Mouse (Mus musculus) spleen, adult 12 weeks (tissue): ENCODE results near the gene Agpat4.

ENCODE experiments used
- DNase-seq: peaks from one replicate; pipeline ENCODE4 v3.0.0; 2022; ENCODE audit warnings: low spot score

Agpat4 gene

GRCm38 (mm10) chr17:12160984-12161764 lies 42.7 kb downstream of the Agpat4 start:
- no peak for DNase-seq

- no peak for DNase-seq
Observed at GRCm38 (mm10) chr17:12161877-12162276, 43.4 kb downstream of the Agpat4 start.

- no peak for DNase-seq
Observed at GRCm38 (mm10) chr17:12162824-12163223, 44.3 kb downstream of the Agpat4 start.

DNA sequence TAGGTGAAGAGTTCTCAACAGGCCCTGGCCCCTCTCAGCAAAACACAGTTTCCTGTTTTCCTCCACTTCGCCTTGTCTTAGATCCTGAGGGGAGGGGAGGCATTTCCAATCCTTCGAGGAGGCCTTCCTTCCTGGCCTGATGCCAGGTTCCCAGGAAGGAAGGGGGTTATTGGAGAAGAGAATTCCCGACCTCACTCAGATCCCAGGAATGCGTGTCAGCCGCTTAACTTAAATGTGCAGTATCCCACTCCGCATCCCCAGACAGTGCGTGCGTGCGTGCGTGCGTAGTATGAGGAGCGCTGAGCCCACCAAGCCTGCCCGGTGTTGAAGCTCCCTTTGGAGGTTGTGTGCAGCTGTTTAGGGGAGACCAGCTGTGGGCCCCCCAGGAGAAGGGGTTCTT lies 44.9 kb downstream of the Agpat4 start:
- DNase-seq: no peak

DNA sequence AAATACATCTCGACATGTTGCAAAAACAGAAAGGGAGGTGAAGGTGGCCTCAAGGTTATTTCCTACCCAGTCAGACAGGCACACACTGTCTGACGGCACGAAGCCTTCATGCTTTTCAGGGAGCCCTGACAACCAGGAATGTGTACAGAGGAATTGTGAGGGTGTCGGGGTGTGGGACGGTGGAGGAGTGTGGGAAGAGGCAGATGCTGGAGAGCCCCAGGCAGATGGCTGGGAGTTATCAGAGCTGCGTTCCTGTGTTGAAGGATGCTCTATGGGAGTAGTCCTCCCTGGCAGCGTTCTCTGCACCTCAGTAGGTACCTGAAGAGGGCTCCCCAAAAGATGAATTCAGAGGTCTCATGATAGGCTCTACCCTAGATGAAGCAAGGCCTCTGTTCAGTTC lies 45.4 kb downstream of the Agpat4 start:
- DNase-seq: no peak

- DNase-seq: no peak
Observed at GRCm38 (mm10) chr17:12164507-12164906, 46.0 kb downstream of the Agpat4 start.

DNA sequence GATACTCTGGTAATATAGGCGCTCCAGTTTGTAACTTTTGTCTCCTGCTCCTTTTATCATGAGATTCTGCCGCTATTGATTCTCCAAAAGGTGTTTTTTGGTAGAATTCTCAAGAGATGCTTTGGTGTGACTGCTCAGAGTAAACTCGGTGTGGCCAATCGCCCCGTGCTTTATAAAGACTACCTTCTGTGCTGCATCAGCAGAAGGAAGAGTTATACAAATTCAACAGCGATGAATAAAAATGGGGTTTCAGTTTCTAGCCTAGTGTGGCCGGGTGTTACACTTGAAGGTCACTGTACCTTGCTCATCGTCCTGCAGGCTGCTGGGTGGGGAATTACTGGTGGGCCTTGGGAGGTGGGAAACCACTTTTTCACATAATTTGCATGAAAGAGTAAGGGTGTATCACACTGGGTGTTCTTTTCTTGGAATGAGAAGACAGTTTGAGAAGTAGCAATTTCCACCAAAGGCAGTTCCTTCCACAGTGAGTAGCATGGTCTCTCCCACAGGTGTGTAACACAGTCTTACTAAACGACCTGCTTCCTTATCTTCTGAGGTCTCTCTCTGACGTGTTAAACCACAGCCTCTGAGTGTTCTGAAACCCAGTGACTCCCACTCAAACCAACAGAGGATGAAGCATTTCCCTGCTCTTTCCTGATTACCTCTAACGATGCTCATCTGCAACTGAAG lies 46.6 kb downstream of the Agpat4 start:
- no peak for DNase-seq

DNA sequence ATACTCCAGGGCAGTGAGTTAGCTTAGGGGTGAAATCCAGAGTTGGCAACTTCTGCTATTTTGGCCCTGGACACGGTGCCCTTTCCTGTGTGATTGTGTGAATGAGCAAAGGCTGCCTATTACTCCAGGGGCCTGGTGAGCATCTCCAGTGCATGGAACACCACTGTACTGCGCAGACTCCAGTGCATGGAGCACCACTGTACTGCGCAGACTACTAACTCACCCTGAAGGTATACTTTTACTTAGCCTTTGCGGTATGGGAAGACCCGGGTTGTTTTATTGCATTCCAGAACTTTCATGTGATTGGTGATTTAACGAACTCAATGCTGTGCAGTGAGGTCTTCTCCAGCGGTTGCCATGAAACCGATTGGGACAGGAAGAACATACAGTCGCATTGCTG lies 47.2 kb downstream of the Agpat4 start:
- DNase-seq: no peak

GRCm38 (mm10) chr17:12168536-12168935 lies 50.0 kb downstream of the Agpat4 start:
- no peak for DNase-seq

- no peak for DNase-seq
Observed at GRCm38 (mm10) chr17:12169326-12169836, 50.9 kb downstream of the Agpat4 start.

DNA sequence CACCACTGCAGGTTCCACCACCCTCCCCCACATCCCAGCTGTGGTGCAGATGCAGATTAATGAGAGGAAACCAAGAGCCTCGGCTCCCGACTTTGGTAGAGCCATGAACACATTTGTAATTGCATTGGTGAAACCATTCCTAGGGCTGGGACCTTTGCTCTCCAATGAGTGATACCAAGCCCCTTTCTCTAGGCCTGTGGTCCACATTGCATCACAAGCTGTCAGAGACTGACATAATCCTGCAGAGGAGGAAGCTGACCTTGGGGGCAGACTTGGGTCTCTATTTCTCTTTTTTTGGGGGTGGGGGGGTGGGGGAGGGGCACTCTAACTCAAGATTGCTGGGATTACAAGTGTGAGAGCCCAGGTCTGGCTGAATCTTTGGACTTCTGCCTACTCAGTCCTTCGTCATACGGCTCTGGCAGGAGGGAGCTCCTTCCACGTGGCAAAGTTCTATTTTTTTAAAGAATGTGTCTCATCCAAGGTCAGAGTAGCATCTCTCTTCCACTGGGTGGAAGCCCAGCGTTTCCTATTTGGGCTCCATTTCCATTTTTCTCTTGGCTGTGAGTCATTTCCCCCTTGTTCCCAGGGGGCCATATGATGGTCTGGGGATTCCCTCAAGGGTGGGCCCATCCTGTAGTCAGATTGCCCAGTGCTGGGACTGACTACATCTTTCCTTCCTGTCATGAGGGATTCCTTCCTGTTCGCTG lies 52.4 kb downstream of the Agpat4 start:
- no peak for DNase-seq

DNA sequence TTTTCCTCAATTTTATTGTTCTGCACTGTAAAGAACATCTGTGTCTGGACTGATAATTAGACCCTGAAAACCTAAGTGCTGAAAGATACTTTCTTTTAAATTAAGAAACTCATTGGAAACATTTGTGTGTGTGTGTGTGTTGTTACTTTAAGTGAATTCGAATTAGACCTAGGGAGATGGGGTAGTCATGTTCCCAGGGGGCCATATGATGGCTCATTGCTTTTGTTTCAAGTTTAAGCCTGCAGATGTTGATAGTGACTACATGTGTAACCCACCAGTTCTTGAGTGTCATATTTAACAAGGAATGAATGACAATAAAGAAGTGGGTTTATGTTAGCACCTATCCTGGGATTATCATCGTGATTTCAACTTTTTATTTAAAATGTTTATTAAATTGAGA lies 53.2 kb downstream of the Agpat4 start:
- DNase-seq: no peak

DNA sequence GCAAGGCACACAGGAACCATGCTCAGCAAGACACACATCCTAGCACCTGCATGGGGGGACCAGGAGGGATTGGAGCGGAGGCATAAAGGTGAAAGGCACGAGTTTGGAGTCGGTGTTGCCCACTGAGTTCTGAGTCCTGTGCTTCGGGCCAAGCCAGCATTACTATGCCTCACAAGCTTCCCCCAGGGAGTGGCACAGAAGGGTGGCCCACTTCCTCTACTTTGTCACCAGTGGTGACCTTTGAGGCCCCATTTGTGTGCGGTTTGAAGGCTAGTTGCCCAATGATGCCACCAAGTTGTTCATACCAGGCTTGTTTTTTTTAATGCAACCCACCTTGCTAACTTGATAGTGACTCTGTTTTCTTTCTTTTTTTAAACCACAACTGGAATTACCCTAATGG lies 55.7 kb downstream of the Agpat4 start:
- no peak for DNase-seq

GRCm38 (mm10) chr17:12174896-12175295 lies 56.4 kb downstream of the Agpat4 start:
- DNase-seq: no peak

DNA sequence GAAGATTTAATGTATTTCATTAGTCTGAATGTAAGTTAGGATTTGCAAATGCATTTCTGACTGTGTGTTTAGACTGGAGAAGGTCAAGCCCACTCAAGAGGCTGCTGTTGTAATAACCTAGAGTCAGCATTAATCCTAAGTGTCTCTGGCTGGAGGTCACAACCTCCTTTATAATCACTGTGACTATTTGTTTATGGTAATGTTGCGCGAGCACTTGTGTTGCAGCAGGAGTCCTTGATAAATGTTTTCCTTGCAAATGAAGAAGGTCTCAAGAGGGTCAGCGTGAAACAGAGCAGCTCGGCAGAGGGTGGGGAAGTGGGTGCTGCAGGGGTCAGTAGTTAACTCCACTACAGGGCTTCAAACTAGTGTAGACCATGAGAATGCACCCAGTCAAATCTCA lies 57.1 kb downstream of the Agpat4 start:
- DNase-seq: no peak

GRCm38 (mm10) chr17:12179339-12179738 lies 60.8 kb downstream of the Agpat4 start:
- DNase-seq: no peak

GRCm38 (mm10) chr17:12179766-12180165 lies 61.3 kb downstream of the Agpat4 start:
- no peak for DNase-seq

GRCm38 (mm10) chr17:12182702-12183485 lies 64.4 kb downstream of the Agpat4 start:
- no peak for DNase-seq

- DNase-seq: no peak
Observed at GRCm38 (mm10) chr17:12184283-12184682, 65.8 kb downstream of the Agpat4 start.

DNA sequence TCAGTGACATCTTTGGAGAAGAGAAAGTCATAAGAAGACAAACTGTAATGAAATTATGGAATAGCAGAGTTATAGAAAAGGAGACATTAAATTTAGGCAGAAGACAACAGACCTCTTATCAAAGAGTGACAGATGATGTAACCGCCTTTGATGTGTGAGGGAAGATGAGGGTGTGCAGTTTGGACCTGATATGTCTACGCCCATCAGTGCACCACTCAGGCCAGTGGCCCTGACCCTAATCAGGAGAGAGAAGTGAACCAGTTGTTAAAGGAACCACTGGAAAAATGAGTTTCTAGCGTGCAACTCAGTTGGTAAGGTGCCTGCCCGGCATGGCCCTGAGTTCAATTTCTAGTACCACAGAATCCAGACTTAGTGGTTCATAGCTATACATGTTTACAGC lies 67.4 kb downstream of the Agpat4 start:
- DNase-seq: peak; percentile 50

DNA sequence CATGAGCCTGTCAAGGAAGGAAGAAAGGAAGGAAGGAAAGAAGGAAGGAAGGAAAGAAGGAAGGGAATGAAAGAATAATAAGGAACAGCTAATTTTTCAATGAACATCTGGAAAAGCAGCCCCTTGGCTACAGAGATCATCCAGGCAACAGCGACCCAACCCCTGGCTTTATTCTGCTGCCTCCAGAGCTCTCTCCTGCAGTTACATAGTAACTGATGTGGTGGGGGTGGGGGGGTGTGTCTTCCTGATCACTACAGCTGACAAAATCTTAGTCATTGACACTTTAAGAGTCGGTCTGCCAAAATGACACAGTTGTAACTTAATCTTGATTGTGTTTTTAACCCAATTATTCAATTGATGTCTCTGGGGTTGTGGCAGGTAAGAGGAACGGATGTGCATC lies 67.8 kb downstream of the Agpat4 start:
- no peak for DNase-seq

DNA sequence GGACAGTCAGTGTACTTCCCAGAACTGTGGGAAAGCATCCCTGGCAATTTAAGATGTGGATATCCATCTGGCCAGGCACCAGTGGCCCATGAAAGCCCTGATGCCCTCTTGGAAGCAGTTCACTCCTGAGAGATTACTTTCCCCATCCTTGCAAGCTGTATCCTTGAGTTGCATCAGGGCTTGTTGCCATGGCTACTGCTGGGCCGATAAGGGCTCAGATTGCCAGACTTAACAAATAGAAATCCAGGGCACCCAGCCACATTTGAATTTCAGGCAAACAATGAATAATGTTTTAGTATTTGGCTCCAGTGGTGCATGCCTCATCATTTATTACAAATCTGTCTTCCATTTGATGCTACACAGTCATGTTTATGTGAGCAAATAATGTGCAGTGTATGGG lies 69.3 kb downstream of the Agpat4 start:
- DNase-seq: no peak
